Mouse (Mus musculus) forebrain, embryonic 14.5 days (tissue): ENCODE measurements at regions not wholly inside any gene's neighbourhood (a gene's known extent, or its start where the extent isn't known, plus 50 kb on each side); places are given as distances from the start of the nearest gene placed in this dataset.
A peak's percentile ranks its signal among the peaks of the same experiment; 100 is the strongest.

Source experiments
- ATAC-seq: fragments of 200-750 bp; cut with Nextera tagmentation; 2 replicates; pipeline ENCODE4 v1.8.0; 2017; ENCODE audit warnings: mild to moderate bottlenecking, moderate library complexity
- DNase-seq: peaks from one replicate; pipeline ENCODE4 v3.0.0-alpha.2; 2015; ENCODE audit warnings: low spot score
- H3K27ac ChIP-seq: fragments of 300-500 bp; sonication (generic); 2 replicates; pipeline ENCODE4 v1.5.1; 2014; ENCODE audit warnings: low read depth, mild to moderate bottlenecking, control low read depth, low read length, moderate library complexity
- H3K27me3 ChIP-seq: fragments of 300-500 bp; sonication (generic); replicated peaks from 2 replicates; pipeline ENCODE4 v1.6.1; 2014; ENCODE audit warnings: low read length, control low read depth, mixed read lengths; ENCODE audit not compliant: control insufficient read depth, insufficient read depth
- H3K36me3 ChIP-seq: fragments of 300-500 bp; sonication (generic); 2 replicates; pipeline ENCODE4 v1.6.1; 2014; ENCODE audit warnings: low read length, control low read depth; ENCODE audit not compliant: control insufficient read depth, insufficient read depth
- H3K4me1 ChIP-seq: fragments of 300-500 bp; sonication (generic); 2 replicates; pipeline ENCODE4 v1.6.1; 2014; ENCODE audit warnings: antibody characterized with exemption, low read length, control low read depth; ENCODE audit not compliant: control insufficient read depth, insufficient read depth
- H3K4me2 ChIP-seq: fragments of 300-500 bp; sonication (generic); 2 replicates; pipeline ENCODE4 v1.6.1; 2014; ENCODE audit warnings: mild to moderate bottlenecking, control low read depth, low read length
- H3K4me3 ChIP-seq: fragments of 300-500 bp; sonication (generic); 2 replicates; pipeline ENCODE4 v1.5.1; 2014; ENCODE audit warnings: low read depth, low read length, control low read depth
- H3K9ac ChIP-seq: fragments of 300-500 bp; sonication (generic); 2 replicates; pipeline ENCODE4 v1.6.1; 2014; ENCODE audit warnings: mild to moderate bottlenecking, low read length, control low read depth, moderate library complexity
- H3K9me3 ChIP-seq: fragments of 300-500 bp; sonication (generic); replicated peaks from 2 replicates; pipeline ENCODE4 v1.6.1; 2016; ENCODE audit warnings: low read length, control low read depth, mixed read lengths; ENCODE audit not compliant: control insufficient read depth
- WGBS: fragments of 180-500 bp; shearing (Covaris S2); extraction: QIAGEN DNeasy Blood & Tissue Kit; methylation state at CpG from one replicate; pipeline ENCODE4 v1.1.7; 2014; 5-methylcytosine and 5-hydroxymethylcytosine counted together

GRCm38 (mm10) chr3:148728513-148729241 lies 261.7 kb downstream of the Adgrl2 start:
- ATAC-seq = no peak
- H3K27me3 ChIP-seq = no peaks in the 10 kb centered on the region
- DNase-seq = no peak
- H3K4me2 ChIP-seq = no peak overlapping the region
- WGBS = 74% methylated on average over 6 of the region's 6 CpGs
- H3K4me3 ChIP-seq = no peak overlapping the region
- H3K9me3 ChIP-seq = no peaks in the 10 kb centered on the region
- no peak overlapping the region for H3K9ac ChIP-seq
- no peak overlapping the region for H3K27ac ChIP-seq
- no peaks in the 10 kb centered on the region for H3K36me3 ChIP-seq
- peaks cover 4% of the 10 kb centered on the region; the same call in 1 of the 2 replicates for H3K4me1 ChIP-seq

GRCm38 (mm10) chr3:148726596-148727331 lies 263.6 kb downstream of the Adgrl2 start:
- H3K27me3 ChIP-seq = no peaks in the 10 kb centered on the region
- ATAC-seq = no peak
- no peak overlapping the region for H3K27ac ChIP-seq
- H3K4me2 ChIP-seq = no peak overlapping the region
- no peaks in the 10 kb centered on the region for H3K9me3 ChIP-seq
- H3K9ac ChIP-seq = no peak overlapping the region
- no peaks in the 10 kb centered on the region for H3K4me1 ChIP-seq
- WGBS = 31% methylated on average over 10 of the region's 10 CpGs
- DNase-seq = peak; percentile 14
- H3K4me3 ChIP-seq = no peak overlapping the region
- no peaks in the 10 kb centered on the region for H3K36me3 ChIP-seq

- Histone ChIP-seq H3K4me1 (no peaks in the 10 kb centered on the region), H3K27ac (no peak overlapping the region), H3K27me3 (no peaks in the 10 kb centered on the region), H3K9ac (no peak overlapping the region), H3K36me3 (no peaks in the 10 kb centered on the region), H3K9me3 (no peaks in the 10 kb centered on the region), H3K4me2 (no peak overlapping the region), H3K4me3 (no peak overlapping the region)
- 87% methylated on average over 7 of the region's 7 CpGs for WGBS
- ATAC-seq = no peak
- no peak for DNase-seq
Measured at GRCm38 (mm10) chr3:148696555-148696954, 293.8 kb downstream of the Adgrl2 start.

- DNase-seq (no peak), ATAC-seq (no peak)
- no peak overlapping the region for H3K27ac ChIP-seq
- 91% methylated on average over 6 of the region's 6 CpGs for WGBS
- H3K4me1 ChIP-seq = no peaks in the 10 kb centered on the region
- no peaks in the 10 kb centered on the region for H3K27me3 ChIP-seq
- H3K4me3 ChIP-seq = no peak overlapping the region
- H3K36me3 ChIP-seq = no peaks in the 10 kb centered on the region
- H3K9me3 ChIP-seq = no peaks in the 10 kb centered on the region
- H3K9ac ChIP-seq = no peak overlapping the region
- no peak overlapping the region for H3K4me2 ChIP-seq
Measured at GRCm38 (mm10) chr3:148695453-148695852, 294.9 kb downstream of the Adgrl2 start.

- ATAC-seq (peak; percentile 79), DNase-seq (peak; percentile 87)
- H3K36me3 ChIP-seq = no peaks in the 10 kb centered on the region
Measured at GRCm38 (mm10) chr3:148683181-148683580, 307.2 kb downstream of the Adgrl2 start.

GRCm38 (mm10) chr3:148682445-148682994 lies 307.8 kb downstream of the Adgrl2 start:
- WGBS = 39% methylated on average over 6 of the region's 6 CpGs
- Histone ChIP-seq H3K27me3 (no peaks in the 10 kb centered on the region), H3K9me3 (no peaks in the 10 kb centered on the region), H3K9ac (no peak overlapping the region), H3K27ac (no peak overlapping the region), H3K4me1 (0 out of 2 replicates have a peak, but pooled peaks cover 7% of the 10 kb centered on the region), H3K36me3 (no peaks in the 10 kb centered on the region), H3K4me3 (no peak overlapping the region), H3K4me2 (no peak overlapping the region)
- DNase-seq (peak; percentile 55), ATAC-seq (peak; percentile 69; the same call in 1 of the 2 replicates)

More at GRCm38 (mm10) chr3:148683181-148683580, 307.2 kb downstream of the Adgrl2 start:
- Histone ChIP-seq H3K9ac (no peak overlapping the region), H3K4me2 (no peak overlapping the region), H3K4me3 (no peak overlapping the region), H3K27ac (no peak overlapping the region), H3K27me3 (no peaks in the 10 kb centered on the region), H3K9me3 (no peaks in the 10 kb centered on the region), H3K4me1 (0 out of 2 replicates have a peak, but pooled peaks cover 7% of the 10 kb centered on the region)

GRCm38 (mm10) chr3:148681186-148681585 lies 309.2 kb downstream of the Adgrl2 start:
- no peaks in the 10 kb centered on the region for H3K27me3 ChIP-seq
- WGBS = 60% methylated on average over 2 of the region's 2 CpGs
- ATAC-seq = no peak

GRCm38 (mm10) chr3:148680737-148681136 lies 309.6 kb downstream of the Adgrl2 start:
- Histone ChIP-seq H3K4me3 (no peak overlapping the region), H3K27me3 (no peaks in the 10 kb centered on the region), H3K9ac (no peak overlapping the region), H3K4me1 (0 out of 2 replicates have a peak, but pooled peaks cover 7% of the 10 kb centered on the region), H3K36me3 (no peaks in the 10 kb centered on the region), H3K27ac (no peak overlapping the region), H3K9me3 (no peaks in the 10 kb centered on the region), H3K4me2 (no peak overlapping the region)
- 53% methylated on average over 8 of the region's 8 CpGs for WGBS
- ATAC-seq (no peak), DNase-seq (no peak)

More at GRCm38 (mm10) chr3:148681186-148681585, 309.2 kb downstream of the Adgrl2 start:
- no peak overlapping the region for H3K9ac ChIP-seq
- H3K9me3 ChIP-seq = no peaks in the 10 kb centered on the region
- 0 out of 2 replicates have a peak, but pooled peaks cover 7% of the 10 kb centered on the region for H3K4me1 ChIP-seq
- no peak for DNase-seq
- H3K4me3 ChIP-seq = no peak overlapping the region
- no peak overlapping the region for H3K4me2 ChIP-seq
- no peaks in the 10 kb centered on the region for H3K36me3 ChIP-seq
- H3K27ac ChIP-seq = no peak overlapping the region
